1 mouse cellular context compared by ENCODE assay signal in genomic region chr17:26011841-26012460, GRCm38 (mm10).
TF ChIP-seq lines count a peak whose summit lies in the region.

No protein-coding gene starts in this region.

TF ChIP-seq in CH12.LX, 34 proteins besides CTCF, POLR2A, EP300 and RAD21 (continued from another document):
- no peak for TF ChIP-seq PAX5 (IDR thresholded peaks at IDR 0.05; ENCODE audit: low read length)
- peak; percentile 60 for TF ChIP-seq SMC3 (IDR thresholded peaks at IDR 0.05; ENCODE audit: low read depth, low read length)
- TF ChIP-seq MAX (IDR thresholded peaks at IDR 0.05; ENCODE audit: low read length), result peak; percentile 33; the same call in 1 of the 2 replicates
- TF ChIP-seq NRF1 (IDR thresholded peaks at IDR 0.05; ENCODE audit: low read depth, low read length), result 0 out of 2 replicates have a peak, but pooled peaks have one; percentile 17
- TF ChIP-seq SIN3A (IDR thresholded peaks at IDR 0.05; ENCODE audit: low read length), result peak; percentile 93
- TF ChIP-seq MYC (IDR thresholded peaks at IDR 0.05; ENCODE audit: low read depth, low read length), result 0 out of 2 replicates have a peak, but pooled peaks have one; percentile 34
- TF ChIP-seq MXI1 (IDR thresholded peaks at IDR 0.05; ENCODE audit: low read depth, low read length), result peak; percentile 79
